Mouse (Mus musculus) lung, adult 2 months (tissue): ENCODE data around the gene Ackr3.

ENCODE experiments used
- CTCF ChIP-seq: fragments of 200-500 bp; IDR thresholded peaks from 2 replicates; pipeline ENCODE4 v1.5.1; 2011; ENCODE audit warnings: mild to moderate bottlenecking, low read length, control low read depth; ENCODE audit not compliant: insufficient read depth
- POLR2A ChIP-seq: fragments of 200-500 bp; IDR thresholded peaks from 2 replicates; pipeline ENCODE4 v1.6.1; 2011; ENCODE audit warnings: low read depth, mild to moderate bottlenecking, control low read depth, low read length, borderline replicate concordance; ENCODE audit errors: extremely low read depth

DNA sequence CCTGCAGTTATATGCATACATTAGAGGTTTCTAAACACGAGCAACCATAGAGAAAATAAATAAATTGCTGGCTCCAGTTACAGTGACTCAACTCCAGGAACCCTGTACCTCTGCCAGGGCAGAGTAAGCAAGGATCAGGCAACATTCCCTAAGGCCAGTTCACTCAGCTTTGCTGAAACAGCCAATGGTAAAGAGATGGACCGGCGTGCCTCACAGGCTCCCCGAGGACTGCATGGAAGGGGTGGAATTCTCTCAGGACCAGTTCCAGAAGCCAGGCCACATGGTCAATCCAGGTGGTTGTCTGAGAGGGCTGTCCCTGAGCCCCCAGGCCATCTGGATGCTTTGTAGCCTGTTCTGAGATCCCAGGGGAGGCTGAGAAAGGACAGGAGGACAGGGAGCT, 26.8 kb downstream of the Ackr3 start:
- TF ChIP-seq POLR2A (no peak), CTCF (no peak)
